Mouse (Mus musculus): Measurements from ENCODE around the gene Efcab14. TPM values are rescaled to one million over a fixed set of nuclear protein-coding genes. Genes with fewer than 3 reads are reported as not detected.

The Efcab14 gene
- total and polyA plus RNA-seq, 3 experiments, result 12.9 to 23.0 (median 13.5) TPM

- H3K9me3 ChIP-seq (replicated peaks; ENCODE audit: low read length), result no peaks in the 10 kb centered on the region
- H3K4me2 ChIP-seq (ENCODE audit: insufficient read depth, low read depth, poor library complexity, severe bottlenecking), result no peak overlapping the region
- no peak overlapping the region for H3K4me3 ChIP-seq (replicated peaks in 1 of 3; ENCODE audit: low read depth in 2 of 3, low read length in 2 of 3, poor library complexity in 1 of 3)
- dilution Hi-C loops (cut with MboI; ENCODE audit: extremely low pct_ligation_motif_present, extremely low pct_unique_long_range_greater_than_20kb, low sequenced_read_pairs), result no loop called here
- in situ Hi-C loops (cut with MboI; ENCODE audit: low pct_ligation_motif_present, low pct_unique_long_range_greater_than_20kb, low sequenced_read_pairs), result loop anchor here (10.0 kb wide), 1 partner anchor 82 kb away; the partner anchor contains the start of gene Mob3c
- no peak for TF ChIP-seq MYC (IDR thresholded peaks at IDR 0.05; ENCODE audit: low read depth, low read length)
- no peak for TF ChIP-seq MAFK (IDR thresholded peaks at IDR 0.05; ENCODE audit: insufficient replicate concordance, low read length)
- TF ChIP-seq USF1 (IDR thresholded peaks at IDR 0.05; ENCODE audit: low read depth, low read length), result no peak
- TF ChIP-seq CTCF (conservative IDR thresholded peaks at IDR 0.05 in 1 of 2, IDR thresholded peaks at IDR 0.05 in 1 of 2; ENCODE audit: low read depth in 2 of 2, low read length in 2 of 2), result peak in 1 of 2 experiments; percentile 19; a peak in 1 of 4 replicates
- TF ChIP-seq HCFC1 (IDR thresholded peaks at IDR 0.05; ENCODE audit: low read depth, low read length), result no peak
- H3K79me2 ChIP-seq (replicated peaks; ENCODE audit: control insufficient read depth, extremely low read depth, insufficient read depth, poor library complexity, severe bottlenecking), result peaks cover 25% of the 10 kb centered on the region
- H3K27ac ChIP-seq (ENCODE audit: insufficient read depth, low read depth), result no peak overlapping the region
- H3K4me1 ChIP-seq (ENCODE audit: control insufficient read depth in 1 of 2, insufficient read depth in 2 of 2), result peaks cover 4 to 60% of the 10 kb centered on the region in 2 experiments
- peaks cover 32 to 58% of the 10 kb centered on the region in 2 experiments for H3K36me3 ChIP-seq (replicated peaks in 1 of 2; ENCODE audit: control insufficient read depth in 1 of 2, insufficient read depth in 1 of 2, low read length in 1 of 2)
- no peak for DNase-seq (ENCODE audit: extremely low read depth)
- H3K9ac ChIP-seq (ENCODE audit: insufficient read depth, low read depth), result no peak overlapping the region
- H3K27me3 ChIP-seq (replicated peaks), result no peaks in the 10 kb centered on the region
Measured at GRCm38 (mm10) chr4:115742658-115743057, 5.1 kb downstream of the Efcab14 start.

- Histone ChIP-seq H3K27me3 (replicated peaks) (no peaks in the 10 kb centered on the region), H3K4me1 (ENCODE audit: control insufficient read depth in 1 of 2, insufficient read depth in 2 of 2) (peaks cover 4 to 60% of the 10 kb centered on the region in 2 experiments), H3K4me2 (ENCODE audit: insufficient read depth, low read depth, poor library complexity, severe bottlenecking) (no peak overlapping the region), H3K9me3 (replicated peaks; ENCODE audit: low read length) (no peaks in the 10 kb centered on the region), H3K36me3 (replicated peaks in 1 of 2; ENCODE audit: control insufficient read depth in 1 of 2, insufficient read depth in 1 of 2, low read length in 1 of 2) (peaks cover 35 to 62% of the 10 kb centered on the region in 2 experiments), H3K4me3 (replicated peaks in 1 of 3; ENCODE audit: low read depth in 2 of 3, low read length in 2 of 3, poor library complexity in 1 of 3) (no peak overlapping the region), H3K79me2 (replicated peaks; ENCODE audit: control insufficient read depth, extremely low read depth, insufficient read depth, poor library complexity, severe bottlenecking) (peaks cover 21% of the 10 kb centered on the region), H3K27ac (ENCODE audit: insufficient read depth, low read depth) (no peak overlapping the region), H3K9ac (ENCODE audit: insufficient read depth, low read depth) (no peak overlapping the region)
- in situ Hi-C loops (cut with MboI; ENCODE audit: low pct_ligation_motif_present, low pct_unique_long_range_greater_than_20kb, low sequenced_read_pairs) (loop anchor here (10.0 kb wide), 1 partner anchor 82 kb away; the partner anchor contains the start of gene Mob3c), dilution Hi-C loops (cut with MboI; ENCODE audit: extremely low pct_ligation_motif_present, extremely low pct_unique_long_range_greater_than_20kb, low sequenced_read_pairs) (no loop called here)
- TF ChIP-seq POLR2A (IDR thresholded peaks at IDR 0.05; ENCODE audit: low read depth, low read length), result no peak
- TF ChIP-seq RCOR1 (conservative IDR thresholded peaks at IDR 0.05; ENCODE audit: low read depth, low read length), result no peak
- TF ChIP-seq ZKSCAN1 (IDR thresholded peaks at IDR 0.05; ENCODE audit: borderline replicate concordance, low read depth, low read length), result no peak
- no peak for TF ChIP-seq MAFK (IDR thresholded peaks at IDR 0.05; ENCODE audit: insufficient replicate concordance, low read length)
- TF ChIP-seq MYC (IDR thresholded peaks at IDR 0.05; ENCODE audit: low read depth, low read length), result no peak
- TF ChIP-seq SMC3 (IDR thresholded peaks at IDR 0.05; ENCODE audit: low read depth, low read length), result no peak
- TF ChIP-seq IRF4 (IDR thresholded peaks at IDR 0.05; ENCODE audit: low read depth, low read length), result no peak
- no peak for TF ChIP-seq E2F4 (IDR thresholded peaks at IDR 0.05; ENCODE audit: insufficient replicate concordance, low read depth, low read length)
- TF ChIP-seq ZMIZ1 (IDR thresholded peaks at IDR 0.05; ENCODE audit: low read depth, low read length), result no peak
- TF ChIP-seq NRF1 (IDR thresholded peaks at IDR 0.05; ENCODE audit: low read depth, low read length), result no peak
- TF ChIP-seq HCFC1 (IDR thresholded peaks at IDR 0.05; ENCODE audit: low read depth, low read length), result no peak
- no peak for TF ChIP-seq MAX (IDR thresholded peaks at IDR 0.05; ENCODE audit: low read length)
- TF ChIP-seq SIN3A (IDR thresholded peaks at IDR 0.05; ENCODE audit: low read length), result no peak
- DNase-seq (ENCODE audit: extremely low read depth), result no peak
Measured at GRCm38 (mm10) chr4:115743096-115743495, 5.6 kb downstream of the Efcab14 start.

All from CH12.LX (cell line).